Mouse (Mus musculus): Measurements from ENCODE around the gene Tfeb. TPM values are rescaled to one million over a fixed set of nuclear protein-coding genes. Genes with fewer than 3 reads are reported as not detected.

Gene Tfeb
- polyA plus RNA-seq, 1 experiment: 51.1 TPM

DNA sequence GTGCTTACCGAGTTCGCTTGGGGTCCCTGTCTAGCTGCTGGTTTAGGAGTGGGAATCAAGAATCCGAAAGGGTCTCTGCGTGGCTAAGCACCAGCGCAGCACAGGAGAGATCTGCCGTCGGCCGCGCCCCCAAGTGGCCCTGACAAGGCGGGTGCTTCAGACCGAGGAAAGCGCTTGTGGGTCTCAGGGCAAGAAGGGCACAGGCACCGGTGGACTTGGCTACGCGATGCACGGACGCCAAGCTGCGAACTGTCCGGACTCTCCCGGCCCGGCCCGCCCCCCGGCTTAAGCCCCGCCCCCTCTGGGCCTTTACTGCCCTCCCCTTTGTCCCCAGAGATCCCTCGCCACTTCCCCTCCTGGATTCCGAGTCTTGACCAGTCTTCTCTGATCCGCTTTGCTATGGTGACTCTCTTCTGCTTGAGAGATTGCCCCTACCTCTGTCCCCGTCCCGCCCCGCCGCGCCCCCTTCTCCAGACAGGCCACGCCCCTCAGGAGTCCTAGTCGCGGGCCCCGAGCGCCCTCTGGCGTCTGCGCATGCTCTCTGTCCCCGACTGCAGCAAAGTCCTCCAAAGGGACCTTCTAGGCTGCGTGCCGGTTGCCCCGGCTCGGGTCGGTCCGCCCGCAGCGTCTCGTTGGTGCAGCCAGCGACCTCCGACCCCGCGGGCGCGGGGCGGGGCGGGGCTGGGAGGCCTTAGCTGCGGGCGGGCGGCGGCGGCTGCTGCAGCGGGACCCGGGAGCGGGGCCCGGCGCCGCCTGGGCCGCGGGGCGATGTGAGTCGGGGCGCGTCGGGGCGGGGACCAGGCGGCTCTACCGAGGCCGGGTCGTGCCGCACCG lies 42.1 kb upstream of the Tfeb start, which contains the start of gene Prickle4:
Prickle4 (minus strand) TSS at position 234 of the 834 bp plus-strand sequence.
- WGBS: under 1% methylated on average over 82 of the region's 82 CpGs
- DNase-seq: peak; percentile 96
- TF ChIP-seq POLR2A (IDR thresholded peaks at IDR 0.05; ENCODE audit: borderline replicate concordance, extremely low read depth, low read depth, low read length): peak; percentile 49; the same call in 1 of the 2 replicates
- peak; percentile 42; the same call in 1 of the 2 replicates for TF ChIP-seq CTCF (IDR thresholded peaks at IDR 0.05; ENCODE audit: insufficient read depth, low read length)
- no peaks in the 10 kb centered on the region for H3K4me1 ChIP-seq (ENCODE audit: control insufficient read depth, insufficient read depth, low read length)
- peak within 1 kb of the TSS; percentile 90 for H3K4me3 ChIP-seq (replicated peaks; ENCODE audit: extremely low read depth, low read depth, low read length)

DNA sequence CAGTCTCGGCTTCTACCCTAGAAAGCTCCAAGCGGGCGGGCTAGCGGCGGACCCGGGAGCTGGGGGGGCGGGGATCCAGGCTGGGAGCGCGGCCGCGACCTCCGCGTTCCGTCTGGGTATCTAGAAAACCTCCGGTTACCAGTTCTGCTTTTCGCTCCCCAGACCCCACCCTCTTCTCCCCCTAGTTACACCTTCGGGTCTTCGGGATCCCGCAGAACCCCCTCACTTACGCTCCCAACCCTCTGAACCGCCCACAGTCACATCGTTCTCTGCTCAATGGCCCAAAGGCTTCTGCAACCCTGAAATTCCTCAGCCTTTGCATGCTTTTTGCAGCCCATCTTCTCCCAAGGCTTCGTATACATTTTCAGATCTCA lies 41.5 kb upstream of the Tfeb start:
- H3K4me3 ChIP-seq (replicated peaks; ENCODE audit: extremely low read depth, low read depth, low read length): peak overlapping the region; percentile 62
- WGBS: 2% methylated on average over 15 of the region's 23 CpGs
- no peaks in the 10 kb centered on the region for H3K4me1 ChIP-seq (ENCODE audit: control insufficient read depth, insufficient read depth, low read length)
- TF ChIP-seq POLR2A (IDR thresholded peaks at IDR 0.05; ENCODE audit: borderline replicate concordance, extremely low read depth, low read depth, low read length) (no peak), CTCF (IDR thresholded peaks at IDR 0.05; ENCODE audit: insufficient read depth, low read length) (no peak)
- no peak for DNase-seq

DNA sequence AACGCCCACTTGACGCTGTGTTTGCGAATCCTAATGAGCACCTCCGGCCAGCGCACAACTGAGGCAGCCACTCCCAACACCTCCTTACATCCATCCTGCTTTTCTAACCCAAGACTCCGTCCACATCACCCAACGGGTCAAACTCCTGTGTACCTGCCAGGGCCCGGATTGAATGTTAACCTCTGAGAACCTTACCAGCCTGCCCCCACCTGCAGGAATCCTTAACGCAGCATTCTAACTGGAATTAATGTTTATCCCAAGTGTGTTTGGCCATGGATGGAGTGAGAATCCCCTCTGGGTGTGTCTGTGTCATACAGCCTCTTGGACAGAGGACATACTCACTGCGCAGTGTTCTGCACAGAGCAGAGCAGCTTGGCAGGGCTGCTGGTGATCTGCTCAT lies 38.7 kb upstream of the Tfeb start:
- H3K4me3 ChIP-seq (replicated peaks; ENCODE audit: extremely low read depth, low read depth, low read length): no peak overlapping the region
- 90% methylated on average over 10 of the region's 10 CpGs for WGBS
- DNase-seq: no peak
- TF ChIP-seq CTCF (IDR thresholded peaks at IDR 0.05; ENCODE audit: insufficient read depth, low read length): no peak
- no peak for TF ChIP-seq POLR2A (IDR thresholded peaks at IDR 0.05; ENCODE audit: borderline replicate concordance, extremely low read depth, low read depth, low read length)
- no peaks in the 10 kb centered on the region for H3K4me1 ChIP-seq (ENCODE audit: control insufficient read depth, insufficient read depth, low read length)

- 74% methylated on average over 2 of the region's 2 CpGs for WGBS
- Histone ChIP-seq H3K4me3 (replicated peaks; ENCODE audit: extremely low read depth, low read depth, low read length) (no peak overlapping the region), H3K4me1 (ENCODE audit: control insufficient read depth, insufficient read depth, low read length) (no peaks in the 10 kb centered on the region)
- TF ChIP-seq POLR2A (IDR thresholded peaks at IDR 0.05; ENCODE audit: borderline replicate concordance, extremely low read depth, low read depth, low read length): no peak
- TF ChIP-seq CTCF (IDR thresholded peaks at IDR 0.05; ENCODE audit: insufficient read depth, low read length): no peak
- DNase-seq: no peak
Observed at GRCm38 (mm10) chr17:47699055-47699454, 37.8 kb upstream of the Tfeb start.

- no peak for TF ChIP-seq CTCF (IDR thresholded peaks at IDR 0.05; ENCODE audit: insufficient read depth, low read length)
- no peak for TF ChIP-seq POLR2A (IDR thresholded peaks at IDR 0.05; ENCODE audit: borderline replicate concordance, extremely low read depth, low read depth, low read length)
- WGBS: 81% methylated on average over 9 of the region's 9 CpGs
- Histone ChIP-seq H3K4me3 (replicated peaks; ENCODE audit: extremely low read depth, low read depth, low read length) (no peak overlapping the region), H3K4me1 (ENCODE audit: control insufficient read depth, insufficient read depth, low read length) (no peaks in the 10 kb centered on the region)
- no peak for DNase-seq
Observed at GRCm38 (mm10) chr17:47701793-47702192, 35.0 kb upstream of the Tfeb start.

GRCm38 (mm10) chr17:47702548-47703345 lies 34.1 kb upstream of the Tfeb start:
- TF ChIP-seq CTCF (IDR thresholded peaks at IDR 0.05; ENCODE audit: insufficient read depth, low read length): no peak
- TF ChIP-seq POLR2A (IDR thresholded peaks at IDR 0.05; ENCODE audit: borderline replicate concordance, extremely low read depth, low read depth, low read length): no peak
- H3K4me3 ChIP-seq (replicated peaks; ENCODE audit: extremely low read depth, low read depth, low read length): no peak overlapping the region
- WGBS: 62% methylated on average over 28 of the region's 28 CpGs
- H3K4me1 ChIP-seq (ENCODE audit: control insufficient read depth, insufficient read depth, low read length): no peaks in the 10 kb centered on the region
- DNase-seq: no peak

GRCm38 (mm10) chr17:47703556-47703955 lies 33.3 kb upstream of the Tfeb start:
- 53% methylated on average over 20 of the region's 20 CpGs for whole genome bisulfite sequencing
- H3K4me3 ChIP-seq (replicated peaks; ENCODE audit: extremely low read depth, low read depth, low read length): no peak overlapping the region

DNA sequence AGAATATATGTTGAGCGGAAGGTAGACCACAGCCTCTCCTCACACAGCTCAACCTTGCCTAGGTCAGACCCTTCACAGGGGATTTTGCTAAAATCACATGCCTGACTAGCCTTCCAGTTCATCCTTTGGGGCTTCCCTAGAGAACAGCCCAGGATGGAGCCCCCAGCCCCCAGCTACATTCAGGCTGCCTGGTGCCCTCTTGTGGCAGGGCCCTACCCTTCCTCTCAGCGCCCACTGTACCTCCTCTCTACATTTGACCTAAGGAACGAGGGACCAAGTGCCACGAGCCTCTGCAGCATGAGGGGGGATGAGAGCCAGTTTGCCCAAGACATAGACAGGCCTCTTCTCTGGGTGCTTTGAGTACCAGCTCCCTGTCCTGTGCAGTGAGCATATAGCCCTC lies 32.1 kb upstream of the Tfeb start:
- no peak overlapping the region for H3K4me3 ChIP-seq (replicated peaks; ENCODE audit: extremely low read depth, low read depth, low read length)
- TF ChIP-seq CTCF (IDR thresholded peaks at IDR 0.05; ENCODE audit: insufficient read depth, low read length): no peak
- TF ChIP-seq POLR2A (IDR thresholded peaks at IDR 0.05; ENCODE audit: borderline replicate concordance, extremely low read depth, low read depth, low read length): no peak
- H3K4me1 ChIP-seq (ENCODE audit: control insufficient read depth, insufficient read depth, low read length): no peaks in the 10 kb centered on the region
- DNase-seq: no peak
- 83% methylated on average over 4 of the region's 4 CpGs for WGBS

More at GRCm38 (mm10) chr17:47703556-47703955, 33.3 kb upstream of the Tfeb start:
- TF ChIP-seq POLR2A (IDR thresholded peaks at IDR 0.05; ENCODE audit: borderline replicate concordance, extremely low read depth, low read depth, low read length) (no peak), CTCF (IDR thresholded peaks at IDR 0.05; ENCODE audit: insufficient read depth, low read length) (no peak)
- no peak for DNase-seq
- H3K4me1 ChIP-seq (ENCODE audit: control insufficient read depth, insufficient read depth, low read length): no peaks in the 10 kb centered on the region

DNA sequence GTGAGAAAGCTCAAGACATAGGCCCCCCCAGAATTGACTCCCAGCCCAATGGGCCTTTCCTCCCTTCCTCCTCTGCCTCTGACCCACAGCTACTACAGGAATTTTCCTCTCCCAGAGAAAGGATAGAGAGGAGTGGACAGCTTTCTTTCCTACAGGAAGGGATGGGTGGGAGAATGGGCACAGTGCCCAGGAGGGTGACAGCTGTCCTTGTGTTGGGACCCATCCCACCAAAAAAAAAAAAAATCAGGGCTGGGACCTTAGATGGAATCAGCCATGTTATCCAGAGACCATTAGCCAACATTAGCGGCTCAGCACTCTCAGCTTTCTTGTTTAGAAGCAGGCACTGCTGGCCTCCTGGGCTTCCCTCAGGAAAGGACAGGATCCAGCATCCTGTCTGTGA lies 30.6 kb upstream of the Tfeb start:
- WGBS: 59% methylated on average over 1 of the region's 1 CpGs

More for the DNA sequence above, 30.6 kb upstream of the Tfeb start:
- TF ChIP-seq CTCF (IDR thresholded peaks at IDR 0.05; ENCODE audit: insufficient read depth, low read length) (no peak), POLR2A (IDR thresholded peaks at IDR 0.05; ENCODE audit: borderline replicate concordance, extremely low read depth, low read depth, low read length) (no peak)
- DNase-seq: no peak
- H3K4me3 ChIP-seq (replicated peaks; ENCODE audit: extremely low read depth, low read depth, low read length): no peak overlapping the region
- no peaks in the 10 kb centered on the region for H3K4me1 ChIP-seq (ENCODE audit: control insufficient read depth, insufficient read depth, low read length)
